Mouse (Mus musculus) left cerebral cortex, adult 18-20 months (tissue): ENCODE measurements at regions not wholly inside any gene's neighbourhood (a gene's known extent, or its start where the extent isn't known, plus 50 kb on each side); places are given as distances from the start of the nearest gene placed in this dataset.

Experiments used
- DNase-seq, 2 experiments: peaks; one replicate each; pipeline ENCODE4 v3.0.0; 2021 to 2022; ENCODE audit warnings: low spot score in 2 of 2, mixed read lengths in 1 of 2

GRCm38 (mm10) chrX:10770575-10770974 lies 55.8 kb downstream of the Mid1ip1 start:
- DNase-seq, result no peak

- peak; percentile 30 to 60 for DNase-seq
These were observed 61.1 kb downstream of the Mid1ip1 start for GRCm38 (mm10) chrX:10775714-10776515.

GRCm38 (mm10) chrX:10776516-10776818 lies 61.7 kb downstream of the Mid1ip1 start:
- no peak for DNase-seq

GRCm38 (mm10) chrX:10778014-10778413 lies 63.2 kb downstream of the Mid1ip1 start:
- no peak for DNase-seq

GRCm38 (mm10) chrX:10786359-10786758 lies 71.5 kb downstream of the Mid1ip1 start:
- no peak for DNase-seq

- no peak for DNase-seq
These were observed 72.2 kb downstream of the Mid1ip1 start for GRCm38 (mm10) chrX:10787057-10787456.

GRCm38 (mm10) chrX:10820313-10820920 lies 105.6 kb downstream of the Mid1ip1 start:
- peak in 1 of 2 experiments; percentile 1 for DNase-seq

GRCm38 (mm10) chrX:10833681-10834080 lies 118.9 kb downstream of the Mid1ip1 start:
- DNase-seq, result no peak

- DNase-seq, result no peak
These were observed 142.3 kb downstream of the Mid1ip1 start for GRCm38 (mm10) chrX:10857089-10857488.

GRCm38 (mm10) chrX:10857668-10858067 lies 142.9 kb downstream of the Mid1ip1 start:
- DNase-seq, result no peak

- no peak for DNase-seq
These were observed 156.8 kb downstream of the Mid1ip1 start for GRCm38 (mm10) chrX:10871613-10872012.

- no peak for DNase-seq
These were observed 163.0 kb downstream of the Mid1ip1 start for GRCm38 (mm10) chrX:10877856-10878255.

GRCm38 (mm10) chrX:10878922-10879321 lies 164.1 kb downstream of the Mid1ip1 start:
- no peak for DNase-seq

- DNase-seq, result no peak
These were observed 169.1 kb downstream of the Mid1ip1 start for GRCm38 (mm10) chrX:10883729-10884464.

- DNase-seq, result no peak
These were observed 178.0 kb downstream of the Mid1ip1 start for GRCm38 (mm10) chrX:10892815-10893214.

- no peak for DNase-seq
These were observed 181.6 kb downstream of the Mid1ip1 start for GRCm38 (mm10) chrX:10896193-10896955.

- DNase-seq, result no peak
These were observed 187.9 kb downstream of the Mid1ip1 start for GRCm38 (mm10) chrX:10902686-10903085.

- no peak for DNase-seq
These were observed 189.3 kb downstream of the Mid1ip1 start for GRCm38 (mm10) chrX:10904072-10904471.

- no peak for DNase-seq
These were observed 190.1 kb downstream of the Mid1ip1 start for GRCm38 (mm10) chrX:10904889-10905288.

GRCm38 (mm10) chrX:10911127-10912061 lies 196.6 kb downstream of the Mid1ip1 start:
- no peak for DNase-seq
